Mouse (Mus musculus) hematopoietic multipotent progenitor cell, adult 10-12 weeks (in vitro differentiated cells): ENCODE data around the gene Fcrls. TPM values are rescaled to one million over a fixed set of nuclear protein-coding genes. Genes with fewer than 3 reads are reported as not detected.

Experiments
- polyA plus RNA-seq: library from polyadenylated mRNA; stranded (reverse); fragments of >175 nt; gene quantifications from 2 replicates; pipeline ENCODE4 v1.2.3, GENCODE M21; 2012; ENCODE audit warnings: low replicate concordance

The Fcrls gene
- 0.05 and 0.44 TPM in 2 replicates for polyA plus RNA-seq

DNA sequence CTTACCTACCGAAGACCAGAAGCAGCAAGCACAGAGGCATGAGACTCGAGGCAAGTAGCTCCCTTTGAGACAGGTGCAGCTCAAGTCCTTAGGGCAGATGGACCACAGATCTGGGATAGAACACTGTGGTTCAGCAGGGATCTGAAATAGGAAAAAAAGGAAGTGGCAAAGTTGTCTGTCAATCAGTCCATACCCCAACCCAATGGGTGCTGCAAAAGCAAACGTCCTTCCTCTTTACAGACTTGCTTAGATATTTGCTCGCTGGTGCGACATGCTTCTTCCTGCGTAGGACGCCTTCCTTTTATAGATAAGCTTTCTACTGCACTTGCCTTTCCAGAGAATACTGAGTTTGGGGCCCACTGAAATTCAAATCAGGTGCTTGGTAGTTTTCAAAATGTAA, at the start of gene Fcrls:
Fcrls (minus strand) TSS at position 303 of the 400 bp plus-strand sequence.

Other genes with a start within 250 kb of the Fcrls start
- 0.06 TPM in 1 of 2 replicates, not detected in the other for gene Kirrel, start 89.0 kb downstream of the Fcrls start, polyA plus RNA-seq
- gene Cd5l, start 94.1 kb upstream of the Fcrls start, polyA plus RNA-seq, result 7.1 and 11.8 TPM in 2 replicates
- 13.1 and 94.9 TPM in 2 replicates for gene Fcrl1, start 112.6 kb upstream of the Fcrls start, polyA plus RNA-seq
- 0.94 and 1.3 TPM in 2 replicates for gene Fcrl5, start 172.0 kb upstream of the Fcrls start, polyA plus RNA-seq